19 mouse cellular contexts compared by ENCODE assay signal in genomic region chr16:24402801-24403200, GRCm38 (mm10). TPM values are rescaled to one million over a fixed set of nuclear protein-coding genes. Genes with fewer than 3 reads are reported as not detected.
DNase-seq lines count a peak whose midpoint lies in the region; ATAC-seq and TF ChIP-seq lines count a peak whose summit lies in the region.
"Had no signal": no experiment of that assay in that cellular context is flagged by ENCODE, and none has a peak within 500 bp of the region (broad histone marks: within the 10 kb centered on the region; RNA-seq: fewer than 3 reads in every experiment).

No protein-coding gene starts in this region.

- TF ChIP-seq POLR2A in kidney, adult 2 months (IDR thresholded peaks at IDR 0.05; ENCODE audit: low read depth, low read length): no peak

- no peak for ATAC-seq in kidney, embryonic 15.5 days (replicated peaks; ENCODE audit: low FRiP score)
- peak; percentile 54 for ATAC-seq in liver, embryonic 12.5 days
- no peak for ATAC-seq in stomach, embryonic 15.5 days (ENCODE audit: insufficient read depth, low FRiP score, low read depth)
- ATAC-seq: forebrain, embryonic 14.5 days had no signal

- no peak overlapping the region for H3K9ac ChIP-seq in kidney, embryonic 15.5 days
- no peak overlapping the region for H3K9ac ChIP-seq in liver, embryonic 12.5 days
- H3K9ac ChIP-seq in stomach, embryonic 15.5 days: no peak overlapping the region
- H3K9ac ChIP-seq: embryonic facial prominence, embryonic 13.5 days; hindbrain, embryonic 12.5 days; lung, embryonic 14.5 days had no signal

- H3K4me2 ChIP-seq in kidney, embryonic 15.5 days: no peak overlapping the region
- H3K4me2 ChIP-seq in liver, embryonic 12.5 days: no peak overlapping the region
- H3K4me2 ChIP-seq in stomach, embryonic 15.5 days: no peak overlapping the region
- H3K4me2 ChIP-seq: embryonic facial prominence, embryonic 13.5 days; hindbrain, embryonic 12.5 days; lung, embryonic 14.5 days had no signal

- WGBS in kidney, adult 2 months: 52% methylated on average over 4 of the region's 4 CpGs
- 90% methylated on average over 4 of the region's 4 CpGs for WGBS in kidney, embryonic 15.5 days
- WGBS in liver, embryonic 12.5 days (ENCODE audit: insufficient replicate concordance): 66% methylated on average over 4 of the region's 4 CpGs
- 87% methylated on average over 4 of the region's 4 CpGs for WGBS in stomach, embryonic 15.5 days

- H3K36me3 ChIP-seq in kidney, adult 2 months (ENCODE audit: control insufficient read depth, insufficient read depth, low read length): no peaks in the 10 kb centered on the region
- H3K36me3 ChIP-seq in kidney, embryonic 15.5 days: peaks cover 36% of the 10 kb centered on the region
- peaks cover 5% of the 10 kb centered on the region; the same call in 1 of the 2 replicates for H3K36me3 ChIP-seq in liver, embryonic 12.5 days
- peaks cover 7% of the 10 kb centered on the region; the same call in 1 of the 2 replicates for H3K36me3 ChIP-seq in stomach, embryonic 15.5 days

- peaks cover 39% of the 10 kb centered on the region for H3K4me1 ChIP-seq in kidney, adult 2 months (ENCODE audit: control insufficient read depth, insufficient read depth, low read length)
- peaks cover 43% of the 10 kb centered on the region for H3K4me1 ChIP-seq in kidney, embryonic 15.5 days
- peaks cover 11% of the 10 kb centered on the region; the same call in 1 of the 2 replicates for H3K4me1 ChIP-seq in liver, embryonic 12.5 days
- H3K4me1 ChIP-seq in stomach, embryonic 15.5 days: 0 out of 2 replicates have a peak, but pooled peaks cover 19% of the 10 kb centered on the region
- H3K4me1 ChIP-seq: hindbrain, embryonic 12.5 days had no signal

- no peak for TF ChIP-seq CTCF in kidney, adult 2 months (conservative IDR thresholded peaks at IDR 0.05; ENCODE audit: insufficient read depth, insufficient read length, low read depth, low read length)

- H3K4me3 ChIP-seq in kidney, adult 2 months (ENCODE audit: insufficient read depth, low read depth, low read length): no peak overlapping the region
- no peak overlapping the region for H3K4me3 ChIP-seq in kidney, embryonic 15.5 days (replicated peaks)
- H3K4me3 ChIP-seq in liver, embryonic 12.5 days: no peak overlapping the region
- no peak overlapping the region for H3K4me3 ChIP-seq in stomach, embryonic 15.5 days (replicated peaks)
- H3K4me3 ChIP-seq: embryonic facial prominence, embryonic 13.5 days; hindbrain, embryonic 12.5 days; limb, embryonic 10.5 days had no signal

- H3K9me3 ChIP-seq in kidney, embryonic 15.5 days (replicated peaks): peaks cover 7% of the 10 kb centered on the region; the same call in 1 of the 2 replicates
- H3K9me3 ChIP-seq in liver, embryonic 12.5 days (replicated peaks): 0 out of 2 replicates have a peak, but pooled peaks cover 5% of the 10 kb centered on the region
- H3K9me3 ChIP-seq in stomach, embryonic 15.5 days: no peaks in the 10 kb centered on the region; the same call in 1 of the 2 replicates
- H3K9me3 ChIP-seq: embryonic facial prominence, embryonic 13.5 days; limb, embryonic 10.5 days had no signal

- peak; percentile 86 for DNase-seq in kidney, adult 2 months
- DNase-seq in kidney, postnatal 10 days: peak; percentile 43
- no peak for DNase-seq in adrenal gland, adult 18-20 months (ENCODE audit: low spot score in 2 of 2)
- DNase-seq in layer of hippocampus, adult 18-20 months (ENCODE audit: low spot score in 2 of 2): no peak
- DNase-seq in urinary bladder, adult 2 months (ENCODE audit: low spot score): no peak
- DNase-seq: adrenal gland, adult 8-10 months; cerebellum, postnatal 10 days; gastrocnemius, postnatal 14 days; lung, embryonic 14.5 days; lung, postnatal 4 days; right cerebral cortex, postnatal 25 days; thymus, postnatal 14 days had no signal

- no peaks in the 10 kb centered on the region for H3K27me3 ChIP-seq in kidney, adult 2 months (replicated peaks; ENCODE audit: control insufficient read depth, insufficient read depth, low read length)
- H3K27me3 ChIP-seq in kidney, embryonic 15.5 days: no peaks in the 10 kb centered on the region
- no peaks in the 10 kb centered on the region for H3K27me3 ChIP-seq in liver, embryonic 12.5 days (replicated peaks)
- H3K27me3 ChIP-seq in stomach, embryonic 15.5 days (replicated peaks): no peaks in the 10 kb centered on the region
- H3K27me3 ChIP-seq: embryonic facial prominence, embryonic 13.5 days; hindbrain, embryonic 12.5 days had no signal

- H3K27ac ChIP-seq in kidney, adult 2 months (ENCODE audit: insufficient read depth, low read depth, low read length): no peak overlapping the region
- no peak overlapping the region for H3K27ac ChIP-seq in kidney, embryonic 15.5 days
- H3K27ac ChIP-seq in liver, embryonic 12.5 days: 0 out of 2 replicates have a peak overlapping the region, but pooled peaks have one; percentile 6
- peak overlapping the region; percentile 46; the same call in 1 of the 2 replicates for H3K27ac ChIP-seq in stomach, embryonic 15.5 days
- H3K27ac ChIP-seq: embryonic facial prominence, embryonic 13.5 days; hindbrain, embryonic 12.5 days; limb, embryonic 10.5 days had no signal

RNA-seq across cellular contexts. Expression of gene Lpp, which starts 9.5 kb away (rescaled TPM):
- polyA plus RNA-seq in kidney, adult 2 months (2012; rRNA removed): 15.9 and 20.2 TPM in 2 replicates
- polyA plus RNA-seq in kidney, embryonic 15.5 days (2015; fragmentation: Nextera tagmentation; extraction: Ambion mirVana): 50.8 and 58.6 TPM in 2 replicates
- 9.5 and 10.6 TPM in 2 replicates for polyA plus RNA-seq in liver, embryonic 12.5 days (2016; fragmentation: Nextera tagmentation; extraction: Ambion mirVana)
- polyA plus RNA-seq in stomach, embryonic 15.5 days (2015; fragmentation: Nextera tagmentation; extraction: Ambion mirVana): 69.5 and 73.3 TPM in 2 replicates
- 10 to 100 TPM; 32.5 to 60.6 TPM for total RNA-seq in adrenal gland, adult 18-20 months (2021)
- 1 to 10 TPM; 7.5 to 7.8 TPM for total RNA-seq in layer of hippocampus, adult 18-20 months (2021)
- polyA plus RNA-seq in urinary bladder, adult 2 months (2012; rRNA removed): 137 and 189 TPM in 2 replicates

Comparison
In these comparisons a context has a peak if more than half of its experiments do, and no peak if none do; other contexts are left out.
1. DNase-seq: peak in kidney, adult 2 months (single experiment) and kidney, postnatal 10 days (single experiment); none in adrenal gland, adult 18-20 months (0 of 2), layer of hippocampus, adult 18-20 months (0 of 2) and urinary bladder, adult 2 months (single experiment).
2. H3K27ac ChIP-seq: peak in liver, embryonic 12.5 days (single experiment) and stomach, embryonic 15.5 days (single experiment); none in kidney, adult 2 months (single experiment) and kidney, embryonic 15.5 days (single experiment).